In the genomic region with DNA sequence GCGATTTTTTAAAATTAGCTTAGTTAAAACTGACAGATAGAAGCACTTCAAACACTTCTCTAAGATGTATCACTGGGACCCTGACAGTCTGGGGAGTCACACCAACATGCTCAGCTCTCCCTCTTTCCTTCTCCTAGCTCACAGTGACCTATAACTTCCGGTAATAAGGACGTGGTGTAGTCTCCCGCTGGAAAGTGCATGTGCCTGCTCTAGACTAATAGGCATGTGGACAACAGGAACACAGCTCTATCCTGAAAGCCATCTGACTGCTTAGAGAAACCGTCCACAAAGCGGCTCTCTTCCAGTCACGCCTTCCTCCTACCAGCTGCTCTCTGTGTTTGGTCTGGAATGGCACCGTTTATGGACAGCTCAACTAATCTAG, we compare ENCODE assay signal across 9 mouse cellular contexts. TPM values are rescaled to one million over a fixed set of nuclear protein-coding genes. Genes with fewer than 3 reads are reported as not detected.
DNase-seq lines count a peak whose midpoint lies in the region; ATAC-seq lines count a peak whose summit lies in the region.
"Had no signal": no experiment of that assay in that cellular context is flagged by ENCODE, and none has a peak within 500 bp of the region (broad histone marks: within the 10 kb centered on the region; RNA-seq: fewer than 3 reads in every experiment).

No protein-coding gene starts in this region.

- WGBS in heart, embryonic 14.5 days, result 26% methylated on average over 8 of the region's 8 CpGs
- 58% methylated on average over 8 of the region's 8 CpGs for WGBS in neural tube, embryonic 15.5 days

- peak overlapping the region; percentile 56 for H3K4me2 ChIP-seq in heart, embryonic 14.5 days (ENCODE audit: low read length)
- no peak overlapping the region for H3K4me2 ChIP-seq in neural tube, embryonic 15.5 days
- H3K4me2 ChIP-seq: liver, embryonic 15.5 days had no signal

- peaks cover 25% of the 10 kb centered on the region for H3K36me3 ChIP-seq in heart, embryonic 14.5 days (ENCODE audit: control insufficient read depth, insufficient read depth, low read length)
- H3K36me3 ChIP-seq in neural tube, embryonic 15.5 days, result no peaks in the 10 kb centered on the region
- H3K36me3 ChIP-seq: liver, embryonic 15.5 days had no signal

- H3K27me3 ChIP-seq in heart, embryonic 14.5 days (ENCODE audit: control insufficient read depth, insufficient read depth, low read length), result no peaks in the 10 kb centered on the region
- H3K27me3 ChIP-seq in neural tube, embryonic 15.5 days (replicated peaks), result no peaks in the 10 kb centered on the region
- H3K27me3 ChIP-seq: liver, embryonic 15.5 days had no signal

- H3K9me3 ChIP-seq in heart, embryonic 14.5 days (ENCODE audit: control insufficient read depth, low read length), result no peaks in the 10 kb centered on the region
- no peaks in the 10 kb centered on the region for H3K9me3 ChIP-seq in neural tube, embryonic 15.5 days (replicated peaks)
- H3K9me3 ChIP-seq: liver, embryonic 15.5 days had no signal

- peak overlapping the region; percentile 37 to 68 for H3K27ac ChIP-seq in heart, embryonic 14.5 days (replicated peaks in 1 of 2; ENCODE audit: control insufficient read depth in 1 of 2, insufficient read depth in 1 of 2, low read depth in 2 of 2, low read length in 2 of 2)
- 0 out of 2 replicates have a peak overlapping the region, but pooled peaks have one; percentile 33 for H3K27ac ChIP-seq in neural tube, embryonic 15.5 days (replicated peaks)
- H3K27ac ChIP-seq: liver, embryonic 15.5 days had no signal

- no peak for ATAC-seq in heart, embryonic 14.5 days (ENCODE audit: insufficient number of reproducible peaks, insufficient read depth, low FRiP score, low read depth)
- ATAC-seq in neural tube, embryonic 15.5 days (ENCODE audit: low FRiP score), result no peak

- H3K4me3 ChIP-seq in heart, embryonic 14.5 days (ENCODE audit: control insufficient read depth in 1 of 2, insufficient read depth in 1 of 2, low read depth in 1 of 2, low read length in 2 of 2), result 0 out of 4 replicates have a peak overlapping the region, but pooled peaks of 1 of the 2 experiments have one; percentile 1
- no peak overlapping the region for H3K4me3 ChIP-seq in neural tube, embryonic 15.5 days (replicated peaks)
- H3K4me3 ChIP-seq: liver, embryonic 15.5 days had no signal

- DNase-seq in embryo, embryonic 10 days (ENCODE audit: low spot score), result peak; percentile 19
- DNase-seq in embryo, embryonic 9.5 days (ENCODE audit: extremely low spot score), result no peak
- DNase-seq in lung, postnatal 10 days, result peak; percentile 37
- no peak for DNase-seq in lung, postnatal 14 days
- no peak for DNase-seq in thymus, adult 18-20 months
- DNase-seq in B cell, adult 2 months, result no peak

- H3K9ac ChIP-seq in heart, embryonic 14.5 days (ENCODE audit: low read length), result peak overlapping the region; percentile 6; the same call in 1 of the 2 replicates
- no peak overlapping the region for H3K9ac ChIP-seq in neural tube, embryonic 15.5 days (replicated peaks)
- H3K9ac ChIP-seq: liver, embryonic 15.5 days had no signal

- peaks cover 27 to 41% of the 10 kb centered on the region in 2 experiments for H3K4me1 ChIP-seq in heart, embryonic 14.5 days (ENCODE audit: control insufficient read depth in 2 of 2, insufficient read depth in 2 of 2, low read length in 2 of 2)
- H3K4me1 ChIP-seq in neural tube, embryonic 15.5 days, result peaks cover 15% of the 10 kb centered on the region

RNA-seq across cellular contexts. Expression of a gene that starts 16.6 kb away (rescaled TPM):
- 20.9 and 24.8 TPM in 2 replicates for polyA plus RNA-seq in heart, embryonic 14.5 days (2014; fragmentation: Nextera tagmentation; extraction: Ambion mirVana)
- 5.7 and 10.2 TPM in 2 replicates for polyA plus RNA-seq in neural tube, embryonic 15.5 days (2015; fragmentation: Nextera tagmentation; extraction: Ambion mirVana)

Comparison
In these comparisons a context has a peak if more than half of its experiments do, and no peak if none do; other contexts are left out.
1. DNase-seq: peak in embryo, embryonic 10 days (single experiment) and lung, postnatal 10 days (single experiment); none in embryo, embryonic 9.5 days (single experiment), lung, postnatal 14 days (single experiment), thymus, adult 18-20 months (0 of 2) and B cell, adult 2 months (0 of 2).